Mouse (Mus musculus) ovary, postnatal 36 days (tissue): ENCODE measurements around the gene Nfib.
"Not testable (repeated sequence)": the region's sequence is repeated elsewhere in the genome, so short reads cannot be mapped to it uniquely, and the experiment has no call there.

Source experiments
- DNase-seq: peaks from one replicate; pipeline ENCODE4 v3.0.0; 2022; ENCODE audit warnings: low spot score, mixed read lengths

Gene Nfib

GRCm38 (mm10) chr4:82294066-82294465 lies 411.5 kb downstream of the Nfib start:
- no peak for DNase-seq

DNA sequence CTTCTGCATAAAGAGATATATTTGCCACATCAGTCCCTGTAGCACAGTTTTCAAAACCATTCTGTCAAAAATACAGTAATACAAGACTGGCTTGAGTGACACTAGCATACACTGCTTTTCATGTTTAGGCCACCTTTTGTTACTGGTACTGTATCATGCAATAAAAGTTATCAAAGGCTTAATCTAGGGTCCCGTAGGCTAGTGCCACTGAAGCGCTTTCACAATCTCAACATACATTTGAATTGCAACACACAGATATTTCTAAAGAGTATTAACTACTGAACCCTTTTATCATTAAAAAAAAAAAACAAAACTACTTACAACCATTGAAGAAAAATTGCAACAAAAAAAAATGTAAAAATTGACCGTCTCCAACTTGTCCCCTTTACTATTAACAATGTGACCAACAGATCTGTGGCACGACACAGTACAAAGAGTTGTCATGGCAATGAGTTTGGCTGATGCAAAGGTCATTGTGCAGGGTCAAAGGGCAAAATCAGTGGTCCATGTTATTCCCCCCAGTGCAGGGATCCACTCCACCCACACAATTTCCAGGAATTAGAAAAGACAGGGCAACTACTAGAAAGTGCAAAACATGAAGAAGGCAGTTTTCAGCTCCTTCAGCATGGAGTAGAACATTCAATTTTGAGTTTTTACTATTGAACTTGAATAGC lies 414.2 kb downstream of the Nfib start:
- no peak for DNase-seq

DNA sequence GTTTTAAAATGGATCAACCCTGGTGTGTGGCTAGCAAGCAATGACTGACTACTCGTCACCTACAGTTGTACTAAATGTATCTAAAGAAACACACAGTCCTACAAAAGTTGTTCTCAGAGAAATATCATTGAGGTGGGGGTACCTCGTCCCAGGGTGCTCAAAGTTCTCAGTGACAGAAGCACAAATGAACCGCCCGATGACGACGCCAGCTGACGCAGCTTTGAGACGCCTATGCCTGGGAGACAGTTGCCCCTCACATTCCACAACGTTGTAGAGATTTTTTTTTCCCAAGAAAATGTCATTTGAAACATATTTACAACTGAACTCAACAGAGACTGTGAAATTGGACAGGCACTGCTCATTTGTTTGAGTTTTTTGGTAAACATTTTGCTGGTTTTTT lies 414.9 kb downstream of the Nfib start:
- no peak for DNase-seq

DNA sequence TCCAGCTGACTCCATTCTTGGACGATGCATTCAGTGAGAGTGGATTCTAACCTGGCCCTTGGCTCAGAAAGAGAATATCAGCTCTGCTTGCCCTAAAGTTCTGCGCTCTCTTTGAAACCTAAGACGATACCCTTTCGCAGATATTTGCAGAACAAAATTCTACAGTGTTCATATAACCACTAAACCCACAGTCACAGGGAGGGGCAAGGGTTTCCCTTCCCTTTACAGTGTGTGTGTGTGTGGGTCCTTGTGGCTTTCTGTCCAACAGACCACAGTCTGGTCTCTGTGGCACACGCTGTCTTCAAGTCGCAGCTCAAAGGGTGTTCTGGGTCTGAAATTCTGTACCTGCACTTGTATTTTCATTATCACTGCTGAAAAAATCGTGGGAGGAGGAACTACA lies 416.0 kb downstream of the Nfib start:
- DNase-seq, result no peak

DNA sequence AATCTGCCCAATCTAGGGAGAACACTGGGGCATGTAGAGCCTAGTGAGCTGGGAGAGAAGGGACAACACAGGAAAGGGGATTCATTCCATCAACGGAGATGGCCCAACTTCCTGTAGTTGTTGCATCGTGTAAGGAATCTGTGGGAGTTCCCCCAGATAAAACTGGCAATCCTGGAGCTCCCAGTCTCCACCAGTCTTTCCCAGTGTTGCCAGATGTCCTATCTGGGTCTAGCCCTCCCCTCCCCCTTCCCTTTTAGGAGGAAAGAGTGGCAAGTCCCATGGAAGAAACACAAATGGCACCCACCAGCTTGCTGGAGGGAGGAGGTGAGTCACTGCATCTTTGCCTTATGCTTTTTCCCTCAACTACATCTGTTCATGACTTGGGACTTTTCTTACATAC lies 417.4 kb downstream of the Nfib start:
- DNase-seq, result no peak

DNA sequence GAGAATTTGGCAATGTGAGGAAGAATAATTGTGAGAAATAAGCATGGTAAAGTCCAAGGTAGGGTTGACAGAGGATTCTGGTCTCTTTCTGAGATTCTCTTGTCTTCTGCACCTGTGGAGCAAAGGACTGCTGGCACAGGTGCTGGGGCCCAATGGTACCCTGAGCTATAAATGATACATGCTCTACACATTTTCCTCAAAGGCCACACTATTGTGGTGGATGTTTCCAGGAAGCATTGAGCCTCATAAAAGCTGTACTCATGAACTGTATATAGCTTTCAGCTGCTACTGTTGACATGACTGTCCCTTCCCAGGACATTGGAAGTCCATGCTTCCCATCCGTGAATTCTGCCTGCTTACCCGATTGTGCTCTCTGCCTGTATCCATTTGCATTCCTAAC lies 418.1 kb downstream of the Nfib start:
- no peak for DNase-seq

DNA sequence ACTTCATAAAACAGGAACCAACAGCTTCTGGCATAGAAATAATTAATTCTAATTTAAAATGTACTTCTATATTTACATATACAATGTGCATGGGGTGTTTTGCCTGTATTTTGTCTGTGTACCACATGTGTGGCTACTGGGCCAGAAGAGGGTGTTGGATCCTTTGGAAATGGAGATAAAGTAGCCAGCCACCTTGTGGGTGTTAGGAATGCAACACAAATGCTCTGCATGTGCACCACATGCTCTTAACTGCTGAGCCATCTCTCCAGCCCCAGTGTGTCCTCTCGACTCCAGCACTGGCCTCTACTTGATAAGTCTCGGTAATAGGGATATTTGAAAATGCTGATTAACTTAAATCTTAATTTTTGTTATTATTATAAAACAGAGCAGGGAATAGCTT lies 418.6 kb downstream of the Nfib start:
- DNase-seq, result no peak

DNA sequence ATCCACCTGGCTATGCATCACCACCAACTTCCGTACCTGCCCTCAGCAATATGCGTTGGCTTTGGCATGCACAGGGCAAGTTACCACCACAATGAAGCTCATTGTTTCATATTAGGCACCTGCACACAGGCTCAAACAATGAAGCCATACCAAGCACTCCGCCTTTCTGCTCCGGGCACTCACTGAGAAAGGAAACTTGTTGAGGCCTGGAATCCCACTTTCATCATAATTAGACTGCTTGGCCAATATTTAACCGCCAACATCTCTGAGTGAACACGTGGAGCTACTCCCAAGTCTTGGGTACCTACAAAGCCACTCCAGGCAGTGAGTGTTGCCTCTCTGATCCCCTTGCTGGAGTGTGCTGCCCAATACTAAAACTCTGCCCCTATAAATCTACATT lies 422.0 kb downstream of the Nfib start:
- DNase-seq, result no peak

DNA sequence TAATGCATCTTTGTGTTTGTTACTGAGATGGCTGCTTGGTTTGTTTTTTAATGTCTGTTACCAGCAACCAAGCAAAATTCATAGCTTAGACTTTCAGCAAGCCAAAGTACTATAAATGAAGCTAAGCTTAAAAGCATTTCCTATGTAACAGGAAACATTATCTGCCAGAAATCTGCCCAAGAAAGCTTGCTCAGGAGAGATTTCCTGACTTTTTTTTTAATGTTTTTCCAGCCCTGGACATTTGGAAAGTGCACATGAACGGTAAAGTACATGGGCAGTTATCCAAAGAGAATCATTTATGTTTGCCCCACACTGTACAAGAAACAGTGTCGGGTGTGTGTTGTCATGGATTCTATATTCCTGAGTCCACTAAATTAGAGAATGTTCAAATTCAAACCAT lies 429.6 kb downstream of the Nfib start:
- no peak for DNase-seq

- DNase-seq, result no peak
Observed at GRCm38 (mm10) chr4:82273049-82273754, 432.3 kb downstream of the Nfib start.

DNA sequence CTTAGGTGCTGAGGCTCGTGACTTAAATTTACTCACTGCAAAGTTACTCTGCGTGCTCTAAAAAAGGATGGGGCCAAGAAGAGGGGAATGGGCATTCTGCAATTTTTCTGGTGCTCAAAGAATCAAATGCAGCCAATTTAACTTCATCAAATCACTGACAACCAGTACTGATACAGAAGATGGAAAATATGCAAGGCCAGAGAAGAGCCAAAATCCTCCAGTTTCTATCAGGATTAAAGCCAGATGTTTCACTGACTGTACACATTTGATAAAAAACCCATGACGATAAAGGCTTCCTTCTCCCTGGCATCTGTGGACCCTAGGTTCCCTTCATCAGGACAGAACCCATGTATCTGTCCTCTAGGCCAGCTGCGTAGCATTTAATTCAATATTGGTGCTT lies 433.5 kb downstream of the Nfib start:
- no peak for DNase-seq

- no peak for DNase-seq
Observed at GRCm38 (mm10) chr4:82271547-82271946, 434.0 kb downstream of the Nfib start.

DNA sequence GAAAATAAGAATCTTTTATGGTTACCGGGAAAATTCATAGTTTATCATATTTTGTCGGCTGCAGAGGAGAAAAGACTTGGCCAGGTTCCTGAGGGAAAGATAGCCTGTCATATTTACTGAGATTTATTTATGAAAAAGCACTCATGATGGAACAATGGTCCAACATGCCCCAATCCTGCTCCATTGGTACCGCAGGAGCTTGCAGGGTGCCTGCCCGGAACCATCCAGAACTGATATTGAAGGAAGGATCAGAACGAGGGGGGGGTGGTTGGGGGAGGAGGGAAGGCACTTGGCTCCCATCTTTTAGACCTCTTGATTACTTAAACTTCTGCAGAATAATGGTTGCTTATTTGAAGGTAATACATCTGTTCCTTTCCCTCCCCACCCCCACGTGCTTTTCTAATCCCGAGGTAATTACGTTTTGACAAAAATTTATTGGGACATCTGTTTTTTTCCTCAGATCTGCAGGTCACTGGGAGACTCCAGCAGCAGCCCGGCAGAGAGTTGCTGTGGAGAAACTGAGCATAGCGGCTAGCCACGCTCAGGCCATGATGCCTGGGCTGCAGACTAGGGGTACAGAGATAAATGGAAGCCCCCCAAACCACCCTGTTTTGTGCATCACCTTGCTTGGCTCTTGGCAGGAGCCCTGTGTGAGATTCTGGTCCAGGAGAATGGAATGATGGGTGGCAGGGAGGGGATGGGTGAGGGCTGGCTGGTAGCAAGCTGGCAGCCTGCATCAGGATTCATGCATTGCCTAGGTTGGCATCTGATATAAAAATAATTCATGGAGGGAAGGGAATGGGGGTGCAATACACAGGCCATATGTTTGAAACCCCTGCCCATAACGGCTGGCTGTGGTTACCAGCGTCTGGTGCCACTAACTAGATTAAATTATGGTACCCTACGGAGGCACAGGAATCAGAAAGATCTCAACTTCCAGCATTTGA lies 437.4 kb downstream of the Nfib start:
- no peak for DNase-seq

GRCm38 (mm10) chr4:82266066-82266619 lies 439.4 kb downstream of the Nfib start:
- DNase-seq, result no peak

- not testable (repeated sequence) for DNase-seq
Observed at GRCm38 (mm10) chr4:82258545-82258944, 447.0 kb downstream of the Nfib start.

GRCm38 (mm10) chr4:82252054-82252453 lies 453.5 kb downstream of the Nfib start:
- no peak for DNase-seq

DNA sequence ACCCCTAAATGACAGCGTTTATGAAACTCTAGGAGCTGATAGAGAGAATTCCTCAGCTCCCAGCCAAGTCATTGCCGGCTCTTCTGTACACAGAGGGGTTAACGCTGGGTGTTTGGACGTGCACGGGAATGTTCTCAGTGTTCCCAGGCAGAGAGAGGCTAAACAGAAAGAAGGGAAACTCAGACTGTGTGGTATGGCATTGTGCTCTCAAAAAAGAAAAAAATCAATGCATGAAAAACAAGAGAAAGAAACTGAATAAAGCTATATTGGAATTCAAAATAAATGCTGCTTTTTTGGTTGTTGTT lies 455.2 kb downstream of the Nfib start:
- DNase-seq, result no peak

- no peak for DNase-seq
Observed at GRCm38 (mm10) chr4:82249518-82250354, 455.8 kb downstream of the Nfib start.

GRCm38 (mm10) chr4:82248961-82249360 lies 456.6 kb downstream of the Nfib start:
- DNase-seq, result no peak

DNA sequence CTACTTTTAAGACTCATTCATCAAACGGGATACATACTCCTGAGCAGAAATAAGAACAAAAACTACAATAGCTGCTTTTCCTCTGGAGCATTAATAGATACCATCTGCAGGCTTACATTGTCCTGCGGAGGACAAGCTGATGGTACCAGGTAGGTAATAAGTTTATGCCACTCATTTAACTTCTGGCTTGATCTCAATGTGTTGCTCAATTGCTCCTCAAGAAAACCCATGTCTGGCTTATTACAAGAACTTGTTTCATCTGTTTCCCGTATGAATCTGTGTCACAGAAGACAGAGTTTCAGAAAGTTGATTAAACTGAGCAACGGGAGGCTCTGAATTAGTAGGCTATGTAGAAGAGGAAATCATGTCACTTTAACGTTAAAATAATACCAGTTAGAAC lies 457.5 kb downstream of the Nfib start:
- no peak for DNase-seq

DNA sequence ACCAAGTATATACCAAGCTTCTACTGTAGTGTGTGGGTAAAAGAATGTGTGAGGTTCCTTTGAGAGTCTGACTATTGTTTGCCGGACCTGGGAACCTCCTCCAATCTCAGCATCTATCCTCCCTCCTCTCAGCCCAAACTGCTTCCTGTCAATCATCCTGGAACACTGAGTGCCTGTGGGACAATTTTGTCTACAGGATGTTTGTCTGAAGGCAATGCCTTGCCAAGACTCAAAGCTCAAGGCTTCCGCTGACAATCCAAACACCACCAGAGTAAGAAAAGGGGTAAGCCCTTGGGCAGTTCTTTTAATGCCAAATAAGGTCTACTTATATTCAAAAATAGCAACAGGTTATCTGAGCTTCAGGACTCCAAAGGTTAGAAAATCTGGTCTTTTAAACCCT lies 459.3 kb downstream of the Nfib start:
- no peak for DNase-seq
